Mouse (Mus musculus) small intestine, adult 2 months (tissue): Measurements from ENCODE around the gene Nme2.

Experiments
- CTCF ChIP-seq: fragments of 200-500 bp; IDR thresholded peaks from 2 replicates; pipeline ENCODE4 v1.5.1; 2012; ENCODE audit warnings: low read depth, mild to moderate bottlenecking, control low read depth, inconsistent platforms, low read length, moderate library complexity, mixed read lengths; ENCODE audit not compliant: insufficient replicate concordance, insufficient read length; ENCODE audit errors: extremely low read depth
- POLR2A ChIP-seq: fragments of 200-500 bp; IDR thresholded peaks from 2 replicates; pipeline ENCODE4 v1.6.1; 2012; ENCODE audit warnings: low read depth, mild to moderate bottlenecking, control low read depth, inconsistent platforms, low read length, moderate library complexity

GRCm38 (mm10) chr11:93999276-93999675, 43.2 kb upstream of the Nme2 start:
- TF ChIP-seq CTCF (no peak), POLR2A (no peak)
